Mouse (Mus musculus) lung, postnatal 0 days (tissue): Measurements from ENCODE around the gene Pcnx.

Experiments used
- CTCF ChIP-seq: IDR thresholded peaks from 2 replicates; pipeline ENCODE4 v1.5.1; 2016; ENCODE audit warnings: antibody characterized with exemption, mild to moderate bottlenecking
- EP300 ChIP-seq: IDR thresholded peaks from 2 replicates; pipeline ENCODE4 v1.6.1; 2016; ENCODE audit warnings: antibody characterized with exemption, mild to moderate bottlenecking, control low read depth

- TF ChIP-seq EP300, result no peak
- no peak for TF ChIP-seq CTCF
These were observed 45.1 kb upstream of the Pcnx start for GRCm38 (mm10) chr12:81814742-81815141.
